Mouse (Mus musculus) hindbrain, embryonic 15.5 days (tissue): ENCODE measurements around the gene Tbc1d12. TPM values are rescaled to one million over a fixed set of nuclear protein-coding genes. Genes with fewer than 3 reads are reported as not detected.

ENCODE experiments used
- ATAC-seq: fragments of 200-750 bp; cut with Nextera tagmentation; 2 replicates; pipeline ENCODE4 v1.8.0; 2017; ENCODE audit warnings: low read depth, moderate number of reproducible peaks, moderate TSS enrichment; ENCODE audit not compliant: low FRiP score
- H3K27ac ChIP-seq: fragments of 300-500 bp; sonication (generic); replicated peaks from 2 replicates; pipeline ENCODE4 v1.5.1; 2015; ENCODE audit warnings: mild to moderate bottlenecking, inconsistent platforms
- H3K27me3 ChIP-seq: fragments of 300-500 bp; sonication (generic); 2 replicates; pipeline ENCODE4 v1.6.1; 2015; ENCODE audit warnings: control low read depth, inconsistent platforms
- H3K36me3 ChIP-seq: fragments of 300-500 bp; sonication (generic); 2 replicates; pipeline ENCODE4 v1.6.1; 2015; ENCODE audit warnings: control low read depth, inconsistent platforms
- H3K4me1 ChIP-seq: fragments of 300-500 bp; sonication (generic); replicated peaks from 2 replicates; pipeline ENCODE4 v1.6.1; 2015; ENCODE audit warnings: control low read depth, inconsistent platforms
- H3K4me2 ChIP-seq: fragments of 300-500 bp; sonication (generic); 2 replicates; pipeline ENCODE4 v1.6.1; 2015; ENCODE audit warnings: moderate library complexity, mild to moderate bottlenecking, inconsistent platforms
- H3K4me3 ChIP-seq: fragments of 300-500 bp; sonication (generic); 2 replicates; pipeline ENCODE4 v1.5.1; 2015; ENCODE audit warnings: mild to moderate bottlenecking, inconsistent platforms
- H3K9ac ChIP-seq: fragments of 300-500 bp; sonication (generic); 2 replicates; pipeline ENCODE4 v1.6.1; 2015; ENCODE audit warnings: inconsistent platforms
- H3K9me3 ChIP-seq: fragments of 300-500 bp; sonication (generic); 2 replicates; pipeline ENCODE4 v1.6.1; 2016; ENCODE audit warnings: control low read depth, inconsistent platforms
- whole genome bisulfite sequencing: fragments of 180-500 bp; shearing (Covaris S2); methylation state at CpG from one replicate; pipeline ENCODE4 v1.1.7; 2015; 5-methylcytosine and 5-hydroxymethylcytosine counted together
- polyA plus RNA-seq: library from polyadenylated mRNA; unstranded; fragments of >200 nt; fragmentation: Nextera tagmentation; extraction: Ambion mirVana; gene quantifications from 2 replicates; pipeline ENCODE4 v1.2.1, GENCODE M21; 2015

Gene Tbc1d12
- polyA plus RNA-seq: 6.2 and 6.5 TPM in 2 replicates

GRCm38 (mm10) chr19:38836438-38837170 lies at the start of gene Tbc1d12:
TSS of gene Tbc1d12 (plus strand) at chr19:38836579.
- H3K4me3 ChIP-seq: peak within 1 kb of the TSS; percentile 63
- H3K9me3 ChIP-seq: no peaks in the 10 kb centered on the region
- no peaks in the 10 kb centered on the region for H3K27me3 ChIP-seq
- peak within 1 kb of the TSS; percentile 80 for H3K9ac ChIP-seq
- WGBS: under 1% methylated on average over 93 of the region's 101 CpGs
- H3K27ac ChIP-seq: peak within 1 kb of the TSS; percentile 90
- H3K4me2 ChIP-seq: peak within 1 kb of the TSS; percentile 62
- H3K4me1 ChIP-seq: peaks cover 21% of the 10 kb centered on the region
- peak; percentile 95 for ATAC-seq
- no peaks in the 10 kb centered on the region for H3K36me3 ChIP-seq

- H3K27ac ChIP-seq: no peak overlapping the region
- H3K9ac ChIP-seq: no peak overlapping the region
- no peak overlapping the region for H3K4me2 ChIP-seq
- H3K4me3 ChIP-seq: no peak overlapping the region
- ATAC-seq: no peak
- 92% methylated on average over 6 of the region's 6 CpGs for WGBS
- H3K4me1 ChIP-seq: no peaks in the 10 kb centered on the region
- no peaks in the 10 kb centered on the region for H3K9me3 ChIP-seq
- no peaks in the 10 kb centered on the region for H3K27me3 ChIP-seq
- peaks cover 47% of the 10 kb centered on the region for H3K36me3 ChIP-seq
These were observed 48.6 kb upstream of the Tbc1d12 start for GRCm38 (mm10) chr19:38787756-38788155.

GRCm38 (mm10) chr19:38793563-38794045 lies 42.8 kb upstream of the Tbc1d12 start:
- no peaks in the 10 kb centered on the region for H3K9me3 ChIP-seq
- no peak overlapping the region for H3K9ac ChIP-seq
- H3K4me3 ChIP-seq: no peak overlapping the region
- no peaks in the 10 kb centered on the region for H3K27me3 ChIP-seq
- 95% methylated on average over 7 of the region's 7 CpGs for WGBS
- H3K36me3 ChIP-seq: peaks cover 90% of the 10 kb centered on the region
- H3K4me1 ChIP-seq: no peaks in the 10 kb centered on the region
- no peak overlapping the region for H3K4me2 ChIP-seq
- no peak overlapping the region for H3K27ac ChIP-seq
- no peak for ATAC-seq

GRCm38 (mm10) chr19:38796546-38796945 lies 39.8 kb upstream of the Tbc1d12 start:
- ATAC-seq: no peak
- H3K27ac ChIP-seq: no peak overlapping the region
- H3K4me2 ChIP-seq: no peak overlapping the region
- H3K4me1 ChIP-seq: no peaks in the 10 kb centered on the region
- WGBS: 83% methylated on average over 5 of the region's 5 CpGs
- no peak overlapping the region for H3K9ac ChIP-seq
- no peaks in the 10 kb centered on the region for H3K9me3 ChIP-seq
- H3K27me3 ChIP-seq: no peaks in the 10 kb centered on the region
- H3K36me3 ChIP-seq: peaks cover 86% of the 10 kb centered on the region
- H3K4me3 ChIP-seq: no peak overlapping the region

GRCm38 (mm10) chr19:38798291-38798690 lies 38.1 kb upstream of the Tbc1d12 start:
- no peak overlapping the region for H3K27ac ChIP-seq
- H3K9me3 ChIP-seq: no peaks in the 10 kb centered on the region
- H3K9ac ChIP-seq: no peak overlapping the region
- WGBS: 97% methylated on average over 1 of the region's 1 CpGs
- H3K27me3 ChIP-seq: no peaks in the 10 kb centered on the region
- peaks cover 84% of the 10 kb centered on the region for H3K36me3 ChIP-seq
- H3K4me1 ChIP-seq: no peaks in the 10 kb centered on the region
- H3K4me3 ChIP-seq: no peak overlapping the region
- no peak for ATAC-seq
- H3K4me2 ChIP-seq: no peak overlapping the region

GRCm38 (mm10) chr19:38798801-38799200 lies 37.6 kb upstream of the Tbc1d12 start:
- Histone ChIP-seq H3K27me3 (no peaks in the 10 kb centered on the region), H3K4me3 (no peak overlapping the region), H3K4me1 (no peaks in the 10 kb centered on the region), H3K9ac (no peak overlapping the region), H3K4me2 (no peak overlapping the region), H3K27ac (no peak overlapping the region), H3K9me3 (no peaks in the 10 kb centered on the region), H3K36me3 (peaks cover 84% of the 10 kb centered on the region)
- WGBS: 86% methylated on average over 6 of the region's 6 CpGs
- ATAC-seq: no peak

- no peak for ATAC-seq
- Histone ChIP-seq H3K9me3 (no peaks in the 10 kb centered on the region), H3K4me3 (peak overlapping the region; percentile 76), H3K4me1 (peaks cover 13% of the 10 kb centered on the region), H3K27me3 (no peaks in the 10 kb centered on the region), H3K36me3 (peaks cover 26% of the 10 kb centered on the region), H3K27ac (no peak overlapping the region), H3K9ac (peak overlapping the region; percentile 81), H3K4me2 (peak overlapping the region; percentile 66)
- 44% methylated on average over 8 of the region's 8 CpGs for WGBS
These were observed 18.2 kb upstream of the Tbc1d12 start for GRCm38 (mm10) chr19:38818191-38818590.

GRCm38 (mm10) chr19:38818766-38819426 lies 17.5 kb upstream of the Tbc1d12 start, which contains the start of gene Noc3l:
TSS of gene Noc3l (minus strand) at chr19:38819237.
- Histone ChIP-seq H3K9ac (peak within 1 kb of the TSS; percentile 81), H3K9me3 (no peaks in the 10 kb centered on the region), H3K4me3 (peak within 1 kb of the TSS; percentile 76), H3K4me2 (peak within 1 kb of the TSS; percentile 66), H3K36me3 (peaks cover 23% of the 10 kb centered on the region), H3K4me1 (peaks cover 13% of the 10 kb centered on the region), H3K27ac (peak within 1 kb of the TSS; percentile 68), H3K27me3 (no peaks in the 10 kb centered on the region)
- ATAC-seq: peak; percentile 98
- under 1% methylated on average over 38 of the region's 38 CpGs for WGBS

GRCm38 (mm10) chr19:38819427-38819802 lies 17.0 kb upstream of the Tbc1d12 start:
- Histone ChIP-seq H3K9me3 (no peaks in the 10 kb centered on the region), H3K27ac (peak overlapping the region; percentile 68), H3K4me1 (peaks cover 13% of the 10 kb centered on the region), H3K9ac (peak overlapping the region; percentile 81), H3K27me3 (no peaks in the 10 kb centered on the region), H3K4me3 (peak overlapping the region; percentile 76), H3K36me3 (peaks cover 18% of the 10 kb centered on the region), H3K4me2 (peak overlapping the region; percentile 66)
- WGBS: 15% methylated on average over 16 of the region's 16 CpGs
- peak; percentile 80 for ATAC-seq

- H3K27ac ChIP-seq: no peak overlapping the region
- no peak overlapping the region for H3K4me3 ChIP-seq
- H3K4me1 ChIP-seq: peaks cover 13% of the 10 kb centered on the region
- H3K36me3 ChIP-seq: peaks cover 9% of the 10 kb centered on the region
- H3K9me3 ChIP-seq: no peaks in the 10 kb centered on the region
- no peak for ATAC-seq
- no peak overlapping the region for H3K4me2 ChIP-seq
- WGBS: 98% methylated on average over 4 of the region's 4 CpGs
- no peaks in the 10 kb centered on the region for H3K27me3 ChIP-seq
- H3K9ac ChIP-seq: no peak overlapping the region
These were observed 16.1 kb upstream of the Tbc1d12 start for GRCm38 (mm10) chr19:38820186-38820804.

- H3K9ac ChIP-seq: no peak overlapping the region
- H3K27ac ChIP-seq: no peak overlapping the region
- H3K4me1 ChIP-seq: peaks cover 6% of the 10 kb centered on the region
- H3K9me3 ChIP-seq: no peaks in the 10 kb centered on the region
- no peak overlapping the region for H3K4me3 ChIP-seq
- no peaks in the 10 kb centered on the region for H3K36me3 ChIP-seq
- H3K27me3 ChIP-seq: no peaks in the 10 kb centered on the region
- ATAC-seq: no peak
- no peak overlapping the region for H3K4me2 ChIP-seq
- 63% methylated on average over 1 of the region's 1 CpGs for WGBS
These were observed 3.2 kb upstream of the Tbc1d12 start for GRCm38 (mm10) chr19:38833224-38833623.

- H3K27ac ChIP-seq: peak overlapping the region; percentile 90
- peak; percentile 54 for ATAC-seq
- no peaks in the 10 kb centered on the region for H3K36me3 ChIP-seq
- 25% methylated on average over 10 of the region's 10 CpGs for WGBS
- peaks cover 21% of the 10 kb centered on the region for H3K4me1 ChIP-seq
- peak overlapping the region; percentile 62 for H3K4me2 ChIP-seq
- H3K9ac ChIP-seq: peak overlapping the region; percentile 34; the same call in 1 of the 2 replicates
- peak overlapping the region; percentile 63 for H3K4me3 ChIP-seq
- H3K27me3 ChIP-seq: no peaks in the 10 kb centered on the region
- no peaks in the 10 kb centered on the region for H3K9me3 ChIP-seq
These were observed 318 bp upstream of the Tbc1d12 start for GRCm38 (mm10) chr19:38836084-38836437.
